Mouse (Mus musculus) kidney, postnatal 25 days (tissue): ENCODE data around the gene Nudt4.
A peak's percentile ranks its signal among the peaks of the same experiment; 100 is the strongest.

Experiments used
- DNase-seq, 2 experiments: peaks; one replicate each; pipeline ENCODE4 v3.0.0; 2021; ENCODE audit warnings: mixed read lengths in 2 of 2

The Nudt4 gene

GRCm38 (mm10) chr10:95535399-95536221, 28.3 kb downstream of the Nudt4 start:
- no peak for DNase-seq

GRCm38 (mm10) chr10:95533382-95533781, 30.6 kb downstream of the Nudt4 start:
- DNase-seq, result peak; percentile 54 to 63

- no peak for DNase-seq
Observed at GRCm38 (mm10) chr10:95532916-95533315, 31.0 kb downstream of the Nudt4 start.

- no peak for DNase-seq
Observed at GRCm38 (mm10) chr10:95530551-95531121, 33.3 kb downstream of the Nudt4 start.

GRCm38 (mm10) chr10:95526495-95527122, 37.3 kb downstream of the Nudt4 start:
- DNase-seq, result no peak

- no peak for DNase-seq
Observed at GRCm38 (mm10) chr10:95525871-95526270, 38.1 kb downstream of the Nudt4 start.

GRCm38 (mm10) chr10:95525037-95525675, 38.8 kb downstream of the Nudt4 start:
- DNase-seq, result no peak

- no peak for DNase-seq
Observed at GRCm38 (mm10) chr10:95517656-95518055, 46.3 kb downstream of the Nudt4 start.

GRCm38 (mm10) chr10:95515293-95515931, 48.5 kb downstream of the Nudt4 start:
- DNase-seq, result peak; percentile 32 to 72

- DNase-seq, result peak; percentile 97 to 99
Observed at GRCm38 (mm10) chr10:95514656-95515292, 49.2 kb downstream of the Nudt4 start, which contains the start of gene Ube2n. TSS of gene Ube2n (plus strand) at chr10:95515145.

- no peak for DNase-seq
Observed at GRCm38 (mm10) chr10:95513768-95514556, 50.0 kb downstream of the Nudt4 start.

- no peak for DNase-seq
Observed at GRCm38 (mm10) chr10:95512635-95513034, 51.3 kb downstream of the Nudt4 start.

- DNase-seq, result no peak
Observed at GRCm38 (mm10) chr10:95509263-95509662, 54.7 kb downstream of the Nudt4 start.

GRCm38 (mm10) chr10:95508793-95509192, 55.2 kb downstream of the Nudt4 start:
- DNase-seq, result no peak

- no peak for DNase-seq
Observed at GRCm38 (mm10) chr10:95508126-95508525, 55.8 kb downstream of the Nudt4 start.

- DNase-seq, result peak; percentile 39 to 45
Observed at GRCm38 (mm10) chr10:95504341-95504740, 59.6 kb downstream of the Nudt4 start.

GRCm38 (mm10) chr10:95503443-95504235, 60.3 kb downstream of the Nudt4 start:
- no peak for DNase-seq

- peak; percentile 94 for DNase-seq
Observed at GRCm38 (mm10) chr10:95501463-95502081, 62.4 kb downstream of the Nudt4 start, which contains the start of gene Mrpl42. TSS of gene Mrpl42 (minus strand) at chr10:95501940.

GRCm38 (mm10) chr10:95501033-95501432, 62.9 kb downstream of the Nudt4 start:
- DNase-seq, result no peak
